Mouse (Mus musculus) layer of hippocampus, adult 9-10 months (tissue): Measurements from ENCODE around the gene Shc3.

Source experiments
- DNase-seq: peaks from one replicate; pipeline ENCODE4 v3.0.0; 2022; ENCODE audit warnings: low spot score

The Shc3 gene

GRCm38 (mm10) chr13:51417796-51418195 lies 151.4 kb downstream of the Shc3 start:
- DNase-seq, result no peak

DNA sequence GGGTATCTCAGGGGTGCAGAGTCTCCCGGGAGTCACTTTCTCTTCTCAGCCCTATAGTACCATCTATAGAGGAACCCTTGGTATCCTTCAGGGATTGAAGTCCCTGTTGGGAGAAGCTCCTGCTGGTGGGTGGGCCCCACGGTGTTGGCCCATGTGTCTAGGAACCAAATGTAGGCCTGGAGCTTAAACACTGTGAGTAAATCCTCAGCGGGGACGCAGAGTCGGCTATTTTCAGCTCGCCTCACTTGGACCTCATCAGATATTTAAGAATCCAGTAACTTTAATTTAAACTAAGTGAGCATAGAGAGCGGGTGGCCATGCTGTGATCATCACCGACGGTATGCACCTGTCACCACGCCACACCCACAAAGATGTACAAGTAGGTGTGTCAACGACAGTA lies 152.5 kb downstream of the Shc3 start:
- no peak for DNase-seq

GRCm38 (mm10) chr13:51413461-51413860 lies 155.8 kb downstream of the Shc3 start:
- no peak for DNase-seq

- DNase-seq, result no peak
Measured at GRCm38 (mm10) chr13:51411696-51412430, 157.4 kb downstream of the Shc3 start.

DNA sequence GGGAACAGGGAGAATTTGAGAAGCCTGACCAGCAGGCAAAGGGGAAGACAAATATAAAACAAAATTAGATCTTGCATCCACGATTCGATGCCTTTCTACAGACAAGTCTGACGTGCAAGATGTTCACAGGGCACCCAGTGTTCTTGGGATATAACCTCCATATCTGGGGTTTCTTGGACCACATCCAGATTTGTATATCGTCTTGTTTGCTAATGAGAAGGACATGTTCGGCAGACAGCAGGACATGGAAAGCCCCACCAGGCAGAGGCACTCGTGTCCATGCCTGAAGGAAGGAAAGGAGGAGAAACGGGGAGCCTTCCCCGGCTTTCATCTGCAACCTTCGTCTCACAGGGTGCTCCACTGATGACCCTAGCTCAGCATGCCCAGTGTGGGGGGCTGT lies 158.0 kb downstream of the Shc3 start:
- DNase-seq, result no peak

- DNase-seq, result no peak
Measured at GRCm38 (mm10) chr13:51409936-51410481, 159.2 kb downstream of the Shc3 start.

- DNase-seq, result no peak
Measured at GRCm38 (mm10) chr13:51408519-51409001, 160.7 kb downstream of the Shc3 start, which contains the start of gene S1pr3. Gene S1pr3, plus strand, starts transcription at chr13:51408639.

- no peak for DNase-seq
Measured at GRCm38 (mm10) chr13:51407541-51408217, 161.5 kb downstream of the Shc3 start.

DNA sequence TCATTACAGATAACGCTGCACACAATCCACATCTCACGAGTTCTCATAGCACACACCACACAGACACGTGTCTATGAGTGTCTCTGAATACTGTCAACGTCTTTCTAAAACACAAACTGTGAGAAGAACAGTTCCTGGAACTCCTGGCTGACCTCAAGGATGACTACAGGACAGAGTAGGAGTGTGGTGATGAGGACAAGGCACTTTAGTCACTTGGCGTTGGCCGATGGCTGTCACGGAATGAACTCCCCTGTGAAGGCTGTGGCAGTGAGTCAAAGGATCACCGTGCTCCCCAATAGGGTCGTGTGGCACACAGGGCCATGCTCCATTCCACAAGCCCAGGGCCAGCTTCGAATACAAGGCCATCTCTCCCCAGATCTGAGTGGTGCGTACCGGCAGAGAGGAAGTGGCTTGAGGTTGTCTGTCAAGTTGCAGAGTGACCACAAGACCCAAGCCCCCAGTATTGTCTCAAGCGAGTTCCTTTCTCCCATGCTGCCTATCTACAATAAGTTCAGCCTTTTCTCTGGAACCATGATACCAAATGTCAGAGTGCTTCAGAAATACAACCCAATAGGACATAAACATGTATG lies 163.4 kb downstream of the Shc3 start:
- DNase-seq, result no peak

DNA sequence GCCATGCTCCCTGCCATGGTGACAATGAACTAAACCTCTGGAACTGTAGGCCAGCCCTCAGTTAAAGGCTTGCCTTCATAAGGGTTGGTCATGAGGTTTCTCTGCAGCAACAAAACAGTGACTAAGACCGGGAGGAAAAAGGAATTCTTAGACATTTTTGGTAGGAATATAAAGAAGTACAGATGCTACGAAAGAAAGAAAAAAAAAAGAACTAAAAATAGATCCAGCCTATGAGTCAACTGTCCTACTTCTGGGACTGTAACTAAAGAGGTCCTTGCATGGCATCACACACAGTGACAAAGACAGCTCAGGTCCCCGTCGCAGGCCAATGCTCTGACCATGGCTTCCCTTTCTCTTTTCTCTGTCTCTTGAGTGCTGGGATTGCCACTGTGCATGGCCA lies 164.7 kb downstream of the Shc3 start:
- DNase-seq, result no peak

- no peak for DNase-seq
Measured at GRCm38 (mm10) chr13:51400736-51401501, 168.3 kb downstream of the Shc3 start.

- DNase-seq, result no peak
Measured at GRCm38 (mm10) chr13:51400186-51400719, 169.0 kb downstream of the Shc3 start.

- no peak for DNase-seq
Measured at GRCm38 (mm10) chr13:51399562-51399961, 169.7 kb downstream of the Shc3 start.

GRCm38 (mm10) chr13:51397861-51398260 lies 171.4 kb downstream of the Shc3 start:
- DNase-seq, result no peak

- DNase-seq, result no peak
Measured at GRCm38 (mm10) chr13:51392256-51392655, 177.0 kb downstream of the Shc3 start.

- DNase-seq, result no peak
Measured at GRCm38 (mm10) chr13:51391359-51391916, 177.8 kb downstream of the Shc3 start.

DNA sequence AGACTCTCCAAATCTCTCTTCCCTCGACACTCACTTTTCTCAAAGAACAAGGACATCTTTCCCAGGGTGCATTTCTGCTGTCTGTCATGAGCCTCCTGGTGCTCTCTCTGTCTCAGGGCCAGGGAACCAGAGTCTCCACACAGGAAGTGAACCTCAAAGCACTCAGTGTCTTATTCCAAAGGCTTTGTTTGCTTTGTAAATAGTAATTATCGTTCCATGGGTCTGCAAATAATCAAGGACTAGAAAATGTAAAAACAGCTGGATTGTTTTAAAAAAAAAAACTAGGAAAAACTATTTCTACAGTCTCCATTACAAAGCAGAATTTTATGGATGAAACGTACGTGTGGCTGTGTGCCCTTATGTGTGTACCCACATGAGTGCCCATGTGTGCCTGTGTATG lies 178.8 kb downstream of the Shc3 start:
- no peak for DNase-seq

GRCm38 (mm10) chr13:51387908-51388307 lies 181.3 kb downstream of the Shc3 start:
- DNase-seq, result no peak

GRCm38 (mm10) chr13:51384899-51385298 lies 184.3 kb downstream of the Shc3 start:
- no peak for DNase-seq

DNA sequence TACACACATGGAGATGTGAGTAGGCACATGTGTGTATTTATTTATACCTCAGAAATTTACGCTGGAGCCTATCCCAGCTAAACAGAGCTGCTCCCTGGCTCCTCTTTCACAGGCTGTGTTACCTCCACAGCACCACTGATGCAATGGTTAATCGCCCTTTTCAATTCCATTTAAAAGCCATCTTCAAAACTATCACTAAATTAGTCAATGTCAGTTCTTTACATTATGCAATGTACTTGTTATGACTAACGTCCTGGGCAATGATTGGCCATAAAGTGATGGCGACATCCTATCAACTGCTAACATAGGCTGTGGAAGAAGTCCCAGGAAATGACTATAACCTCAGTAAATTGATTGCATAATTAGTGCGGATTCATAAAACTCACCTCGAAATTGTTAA lies 187.7 kb downstream of the Shc3 start:
- no peak for DNase-seq
